Mouse (Mus musculus): ENCODE measurements around the gene Epas1.

Gene Epas1

DNA sequence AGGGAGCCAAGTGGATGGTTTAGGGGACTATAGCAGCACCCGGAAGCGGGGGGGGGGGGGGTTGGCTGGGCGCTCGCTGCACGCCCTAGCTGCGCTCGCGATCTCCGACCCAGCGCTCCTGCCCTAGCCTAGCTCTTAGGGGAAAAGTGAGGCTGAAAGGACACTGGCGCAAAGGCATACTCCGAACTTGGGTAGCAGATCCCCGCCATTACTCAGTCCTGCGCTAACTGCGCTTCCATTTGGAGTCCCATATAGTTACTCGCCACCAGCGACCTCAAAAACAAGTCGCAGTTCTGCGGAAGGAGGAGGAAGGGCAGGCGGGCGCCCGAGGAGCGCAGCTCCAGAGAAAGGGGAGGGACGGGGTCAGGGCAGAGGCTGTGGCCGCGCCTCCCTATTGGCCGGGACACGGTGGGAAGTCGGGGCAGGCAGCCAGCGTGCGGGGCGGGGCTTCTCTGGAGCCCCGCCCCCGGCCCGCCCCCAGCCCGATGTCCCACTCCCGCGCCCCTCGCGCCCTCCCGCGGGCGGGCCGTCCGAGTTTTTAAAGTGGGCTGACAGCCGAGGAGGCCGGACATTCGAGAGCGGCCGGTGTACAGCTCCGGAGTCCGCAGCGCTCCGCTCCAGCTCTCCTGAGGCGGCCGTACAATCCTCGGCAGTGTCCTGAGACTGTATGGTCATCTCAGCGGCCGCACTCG is at the start of gene Epas1:
Epas1 (plus strand) TSS at position 571 of the 692 bp plus-strand sequence.
- DNase-seq (ENCODE audit: low spot score) = peak; percentile 87

DNA sequence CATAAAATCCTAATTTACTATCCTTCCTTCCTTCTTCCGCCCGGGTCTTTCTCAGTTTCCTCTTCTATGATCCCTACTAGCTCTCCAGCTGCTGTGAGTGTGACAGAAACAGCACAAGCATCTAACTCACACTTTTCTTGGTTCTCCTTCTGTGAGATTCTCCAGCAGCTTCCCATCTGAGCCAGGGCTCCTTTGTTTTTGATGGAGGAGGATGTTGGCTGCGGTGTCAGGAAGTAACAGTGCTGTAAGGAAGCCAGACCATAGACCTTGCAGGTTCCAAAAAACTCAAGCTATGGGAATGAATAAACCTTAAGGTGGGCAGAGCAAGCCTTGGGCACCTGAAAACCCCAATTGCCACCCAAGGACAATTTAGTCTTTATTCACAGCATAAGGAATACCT is 48.3 kb upstream of the Epas1 start:
- DNase-seq (ENCODE audit: low spot score) = no peak

DNA sequence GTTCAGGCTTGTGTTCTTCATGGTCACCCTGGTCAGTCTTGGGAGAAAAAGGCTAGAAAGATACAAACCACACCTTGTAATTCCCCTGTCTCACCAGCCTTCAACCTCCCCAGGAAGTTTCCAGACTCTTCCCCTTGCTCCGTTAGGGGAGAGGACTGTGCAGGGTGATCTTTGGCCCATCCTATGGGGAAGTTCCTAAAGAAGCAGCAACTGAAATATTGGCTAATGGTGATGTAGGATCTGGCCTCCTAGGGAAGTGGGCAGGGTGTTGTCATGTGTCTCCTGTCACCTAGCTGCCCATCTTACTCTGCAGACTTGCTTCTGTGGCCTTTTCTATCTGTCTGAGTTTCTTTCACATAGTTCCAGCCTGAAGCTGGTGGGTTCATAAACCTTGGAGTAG is 47.0 kb upstream of the Epas1 start:
- no peak for DNase-seq (ENCODE audit: low spot score)

DNA sequence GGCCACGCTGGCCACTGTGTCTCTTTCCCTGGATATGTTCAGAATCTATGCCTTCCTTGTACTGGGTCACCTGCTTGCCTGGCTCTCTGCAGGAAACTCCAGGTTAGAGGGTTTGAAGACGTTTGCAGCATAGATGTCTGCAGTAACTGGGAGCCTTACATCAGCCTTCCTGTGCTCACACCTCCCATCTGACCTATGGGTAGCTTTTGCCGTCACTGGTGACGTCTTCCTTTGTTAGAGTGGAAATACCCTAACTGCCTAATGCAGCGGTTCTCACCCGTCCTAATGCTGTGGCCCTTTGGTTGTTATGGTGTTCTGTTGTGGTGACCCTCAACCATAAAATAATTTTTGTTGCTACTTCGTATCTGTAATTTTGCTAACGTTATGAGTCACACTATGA is 43.7 kb upstream of the Epas1 start:
- DNase-seq (ENCODE audit: low spot score) = no peak

DNA sequence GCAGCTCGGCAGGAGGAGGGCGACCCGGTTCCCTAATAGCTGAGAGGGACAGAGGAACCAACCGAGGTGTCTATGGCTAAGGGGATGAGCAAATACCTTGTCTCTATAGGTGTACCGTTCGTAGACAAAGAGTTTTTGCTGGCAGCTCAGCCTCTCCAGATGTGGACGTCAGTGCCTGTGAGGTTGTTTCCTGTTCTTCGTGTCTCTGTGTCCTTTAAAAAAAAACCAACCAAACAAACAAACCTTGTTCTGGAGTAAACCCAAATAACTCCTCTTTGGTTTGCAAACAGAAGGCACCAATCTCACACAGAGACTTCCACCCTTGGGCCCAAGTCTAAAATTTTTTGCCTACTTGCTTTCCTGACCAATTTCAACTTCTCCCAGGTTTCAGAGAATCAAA is 43.1 kb upstream of the Epas1 start:
- DNase-seq (ENCODE audit: low spot score) = no peak

DNA sequence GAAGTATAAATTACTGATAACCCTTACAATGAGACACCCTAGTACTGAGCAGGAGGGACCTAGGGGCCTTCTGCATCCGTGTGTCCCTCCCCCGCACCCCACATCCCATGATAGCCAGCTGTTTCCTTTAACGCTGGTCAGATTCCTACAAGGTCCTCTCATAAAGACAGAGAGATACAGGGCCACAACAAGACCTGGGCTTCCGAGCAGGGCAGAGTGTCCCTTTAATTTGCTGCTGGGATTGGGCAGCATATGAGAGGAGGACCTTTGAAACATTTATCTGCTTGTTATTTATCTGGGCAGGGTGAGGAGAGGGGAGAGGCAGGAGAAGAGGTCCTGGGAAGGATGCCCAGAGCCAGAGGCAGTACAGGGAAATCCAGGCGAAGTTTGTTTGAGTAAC is 41.6 kb upstream of the Epas1 start:
- peak; percentile 23 for DNase-seq (ENCODE audit: low spot score)

DNA sequence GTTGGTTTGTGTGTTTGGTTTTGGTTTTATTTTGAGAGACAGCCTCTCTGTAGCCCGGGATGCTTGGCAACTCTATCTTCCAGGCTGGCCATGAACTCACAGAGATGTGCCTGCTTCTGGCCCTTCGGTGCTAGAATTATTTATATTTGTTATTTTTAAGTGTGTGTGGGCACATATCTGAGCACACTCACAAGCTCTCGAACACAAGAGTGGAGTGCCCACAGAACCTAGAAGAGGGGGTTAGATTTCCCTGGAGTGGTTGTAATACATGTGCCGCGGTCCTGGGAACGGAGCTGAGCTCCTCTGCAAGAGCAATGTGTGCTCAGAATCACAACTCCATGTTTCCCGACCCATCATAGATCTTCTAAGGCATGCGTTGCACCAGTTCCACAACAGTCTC is 40.9 kb upstream of the Epas1 start:
- DNase-seq (ENCODE audit: low spot score) = no peak

DNA sequence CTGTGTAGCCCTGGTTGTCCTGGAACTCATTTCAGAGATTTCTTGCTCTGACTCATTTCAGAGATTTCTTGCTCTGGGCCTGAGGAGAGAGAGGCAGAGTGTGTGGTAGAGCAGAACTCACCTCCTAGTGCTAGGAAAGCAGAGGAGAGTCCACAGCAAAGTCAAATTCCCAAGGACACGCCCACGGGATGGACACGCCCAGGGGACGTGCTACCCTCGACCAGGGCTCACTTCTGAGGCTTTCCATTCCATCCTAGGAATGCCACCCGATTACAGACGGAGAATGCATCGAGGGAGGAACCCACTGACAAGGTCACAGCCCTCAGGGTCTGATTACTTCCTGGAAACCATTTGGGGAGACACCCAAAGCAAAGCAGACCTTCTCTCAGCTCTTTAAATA is 39.9 kb upstream of the Epas1 start:
- DNase-seq (ENCODE audit: low spot score) = peak; percentile 41

DNA sequence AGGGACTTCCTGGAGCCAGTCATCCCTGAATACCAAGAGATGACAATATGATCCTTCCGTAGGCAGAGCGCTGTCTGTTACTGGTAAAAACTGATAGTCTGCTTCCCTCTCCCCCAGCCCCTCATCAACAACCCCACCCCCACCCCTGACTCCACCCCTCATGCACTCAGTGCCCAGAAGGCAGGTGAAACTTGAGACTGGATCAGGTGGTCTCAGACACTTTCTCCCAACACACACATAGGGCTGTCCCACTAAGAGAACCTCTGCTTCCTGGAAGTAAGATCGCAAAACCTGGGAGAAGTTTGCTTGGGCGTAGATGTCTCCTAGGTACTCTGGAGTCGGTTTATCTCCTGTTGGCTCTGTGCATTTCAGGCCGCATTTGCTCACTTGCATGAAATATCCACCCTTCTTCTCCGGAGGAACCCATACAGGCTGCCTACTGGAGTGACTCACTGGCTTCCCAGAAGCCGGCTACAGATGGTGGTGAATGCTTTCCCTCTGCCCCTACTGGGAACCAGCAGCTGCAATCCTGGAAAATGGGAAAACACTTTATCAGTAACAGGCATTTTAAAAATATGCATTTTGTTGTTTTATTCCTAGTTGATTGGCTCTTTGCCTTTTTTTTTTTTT is 28.6 kb upstream of the Epas1 start:
- no peak for DNase-seq (ENCODE audit: low spot score)

DNA sequence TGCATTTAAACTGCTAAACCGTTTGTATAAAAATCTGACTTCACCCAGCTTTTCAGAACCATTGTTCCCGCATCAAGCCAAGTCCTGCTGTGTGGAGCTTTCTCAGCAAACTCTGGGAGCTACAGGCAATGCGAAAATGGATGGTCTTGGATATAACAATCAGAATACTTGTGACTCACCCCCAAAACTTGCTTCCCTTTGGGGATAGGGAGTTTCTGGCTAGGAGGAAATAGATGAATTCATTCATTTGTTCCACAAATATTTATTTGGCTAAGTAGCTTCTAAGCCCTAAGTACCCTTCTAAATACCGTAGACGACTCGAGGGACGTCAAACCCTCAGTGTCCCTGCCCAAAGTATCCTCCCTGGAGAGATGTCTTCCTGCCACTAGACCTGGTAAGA is 27.0 kb upstream of the Epas1 start:
- DNase-seq (ENCODE audit: low spot score) = no peak

DNA sequence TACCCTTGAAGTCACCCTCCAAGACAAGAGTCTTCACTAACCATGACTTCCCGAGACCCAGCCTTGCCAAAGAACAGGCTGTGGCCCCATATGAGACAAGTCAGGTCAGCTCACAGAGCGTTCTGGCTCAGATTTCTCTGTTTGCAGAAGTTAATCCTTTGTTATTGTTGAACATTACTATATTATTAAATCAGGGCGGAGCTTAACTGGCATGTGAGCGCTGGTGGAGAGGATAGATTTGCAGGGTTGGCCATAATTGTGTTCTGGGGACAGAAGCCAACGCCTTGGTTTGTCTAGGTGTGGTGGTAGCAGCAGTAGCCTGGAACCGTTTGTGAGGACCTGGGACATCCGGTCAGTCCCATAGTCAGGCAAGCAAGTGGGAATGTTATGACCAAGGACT is 26.5 kb upstream of the Epas1 start:
- no peak for DNase-seq (ENCODE audit: low spot score)

DNA sequence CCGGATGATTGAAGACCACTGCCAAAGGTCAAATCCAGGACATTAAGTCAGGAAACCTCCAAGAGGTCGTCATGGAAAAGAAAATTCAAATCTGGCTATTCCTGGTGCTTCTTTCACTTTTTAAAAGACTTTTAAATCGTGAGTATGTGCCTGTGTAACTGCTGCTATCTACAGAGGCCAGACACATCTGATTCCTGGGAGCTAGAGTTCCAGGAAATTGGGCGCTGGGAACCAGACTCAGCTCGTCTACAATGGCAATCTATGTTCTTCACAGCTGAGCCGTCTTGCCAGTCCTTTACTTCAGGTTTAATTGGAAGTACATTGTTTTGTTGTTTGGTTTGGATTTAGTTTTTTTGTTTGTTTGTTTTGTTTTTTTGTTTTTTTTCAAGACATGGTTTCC is 22.2 kb upstream of the Epas1 start:
- DNase-seq (ENCODE audit: low spot score) = no peak

DNA sequence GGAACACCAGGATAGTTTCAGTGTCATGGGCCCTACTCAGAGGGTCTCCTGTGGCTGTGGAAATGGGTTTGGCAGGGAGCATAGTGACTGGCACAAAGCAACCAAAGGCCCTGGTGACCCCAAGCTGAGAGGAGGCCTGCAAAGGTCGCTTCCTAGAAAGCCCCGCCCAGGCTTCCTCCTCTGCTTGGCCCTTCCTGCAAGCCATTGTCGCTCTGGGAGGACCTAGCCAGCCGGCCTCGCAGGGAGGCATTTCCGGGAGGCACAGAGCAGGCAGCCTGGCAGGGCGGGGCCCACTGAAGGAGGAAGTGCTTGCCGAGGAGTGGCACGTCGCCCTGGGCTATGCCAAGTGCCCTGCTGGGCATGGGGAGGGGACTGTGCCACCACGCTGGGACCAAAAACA is 21.5 kb upstream of the Epas1 start:
- peak; percentile 76 for DNase-seq (ENCODE audit: low spot score)

DNA sequence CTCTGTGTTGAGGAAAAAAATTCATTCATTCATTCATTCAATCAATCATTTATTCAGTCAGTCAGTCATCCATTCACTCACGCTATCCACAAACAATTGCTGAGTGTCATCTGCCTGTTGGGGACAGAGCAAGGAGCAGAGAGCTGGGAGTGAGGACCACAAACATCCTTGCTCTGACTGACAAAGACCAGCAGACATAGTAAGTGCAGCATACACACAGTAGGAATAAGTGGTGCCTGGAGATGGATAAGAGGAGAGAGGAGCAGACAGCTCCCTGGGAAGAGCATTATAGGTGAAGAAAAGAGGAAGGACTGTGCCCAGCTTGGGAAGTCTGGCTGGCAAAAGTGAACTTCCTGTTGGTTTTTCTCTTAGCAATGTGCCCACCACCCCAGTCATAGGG is 21.0 kb upstream of the Epas1 start:
- DNase-seq (ENCODE audit: low spot score) = no peak

DNA sequence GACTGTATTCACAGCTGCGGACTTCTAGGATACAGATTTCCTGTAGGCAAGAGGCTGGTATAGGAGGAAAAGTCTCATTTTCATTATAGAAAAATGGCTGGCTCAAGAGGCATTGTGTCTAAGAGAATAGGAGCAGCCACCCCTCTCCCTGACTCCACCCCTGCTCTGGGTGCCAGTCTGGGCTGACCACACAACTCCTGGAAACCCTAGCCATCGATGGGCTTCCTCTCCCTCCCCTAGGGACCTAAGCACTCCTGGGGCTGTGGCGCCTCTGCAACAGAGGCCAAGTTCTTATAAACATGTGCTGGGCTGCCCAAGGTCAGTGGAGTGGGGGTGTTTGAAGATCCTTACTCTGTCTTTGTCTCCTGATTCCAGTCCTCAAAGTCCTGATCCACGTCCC is 19.9 kb upstream of the Epas1 start:
- DNase-seq (ENCODE audit: low spot score) = peak; percentile 15

DNA sequence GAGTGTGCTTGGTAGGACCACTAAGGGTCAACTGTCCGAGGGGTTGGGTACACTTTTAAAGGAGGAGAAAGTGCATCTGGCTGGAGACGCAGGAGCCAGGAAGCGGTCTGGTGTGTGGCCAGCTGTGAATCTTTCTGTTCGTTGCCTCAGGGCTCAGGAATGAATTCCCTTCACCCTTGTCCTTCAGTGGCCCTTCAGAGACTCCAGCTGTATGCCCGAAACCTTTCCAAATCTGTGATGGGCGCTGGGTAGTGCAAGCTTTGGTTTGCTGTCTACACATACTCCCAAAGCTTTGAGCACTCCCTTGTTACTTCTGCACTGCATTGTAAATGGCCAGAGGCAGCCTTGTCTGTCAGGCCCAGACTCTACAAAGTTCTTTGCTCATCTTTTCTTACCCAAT is 15.0 kb upstream of the Epas1 start:
- no peak for DNase-seq (ENCODE audit: low spot score)

DNA sequence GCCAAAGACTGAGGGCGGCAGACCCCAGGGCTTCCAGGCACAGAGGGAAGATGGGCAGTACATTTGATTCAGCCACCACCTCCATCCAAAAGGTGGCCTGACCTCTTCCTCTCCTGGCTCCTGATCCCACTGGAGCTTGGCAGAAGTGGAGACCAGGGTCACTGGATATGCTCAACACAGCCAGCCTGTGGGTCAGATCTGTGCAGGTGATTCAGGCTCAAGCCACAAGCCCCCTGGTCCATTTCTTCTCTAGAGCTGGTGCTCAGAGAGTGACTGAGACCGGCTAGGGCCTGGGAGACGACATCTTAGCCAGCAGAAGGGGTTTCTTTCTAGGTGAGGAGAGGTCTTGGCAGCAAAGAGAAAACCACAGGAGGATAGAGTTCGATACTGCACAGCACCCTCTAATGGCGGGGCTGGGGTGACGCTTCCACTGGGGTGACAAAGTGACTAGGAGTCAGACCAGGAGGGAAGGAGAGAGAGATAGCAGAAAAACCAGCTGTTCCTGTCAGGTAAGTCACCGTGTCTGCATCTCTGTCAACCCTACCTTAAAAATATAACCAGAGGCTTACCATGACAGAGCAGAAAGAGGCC is 10.1 kb upstream of the Epas1 start:
- DNase-seq (ENCODE audit: low spot score) = no peak

DNA sequence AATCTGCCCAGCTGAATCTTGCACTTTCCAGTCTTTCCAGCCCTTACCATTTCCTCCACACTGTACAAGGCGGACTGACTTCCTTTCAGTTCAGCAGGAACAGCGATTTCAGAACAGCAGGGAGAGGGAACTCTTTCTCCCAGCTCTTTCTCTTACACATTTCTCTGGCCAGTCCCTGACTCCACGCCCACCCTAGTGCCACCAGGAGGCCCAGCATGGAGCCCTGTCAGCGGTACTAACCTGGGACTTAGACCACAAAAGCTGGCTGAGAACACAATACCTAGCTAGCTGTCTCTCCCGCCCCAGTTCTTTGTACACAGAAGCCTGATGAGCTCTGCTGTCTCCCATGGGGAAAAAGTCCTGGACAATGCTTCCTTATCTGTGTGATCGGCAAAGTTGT is 8.6 kb upstream of the Epas1 start:
- no peak for DNase-seq (ENCODE audit: low spot score)

DNA sequence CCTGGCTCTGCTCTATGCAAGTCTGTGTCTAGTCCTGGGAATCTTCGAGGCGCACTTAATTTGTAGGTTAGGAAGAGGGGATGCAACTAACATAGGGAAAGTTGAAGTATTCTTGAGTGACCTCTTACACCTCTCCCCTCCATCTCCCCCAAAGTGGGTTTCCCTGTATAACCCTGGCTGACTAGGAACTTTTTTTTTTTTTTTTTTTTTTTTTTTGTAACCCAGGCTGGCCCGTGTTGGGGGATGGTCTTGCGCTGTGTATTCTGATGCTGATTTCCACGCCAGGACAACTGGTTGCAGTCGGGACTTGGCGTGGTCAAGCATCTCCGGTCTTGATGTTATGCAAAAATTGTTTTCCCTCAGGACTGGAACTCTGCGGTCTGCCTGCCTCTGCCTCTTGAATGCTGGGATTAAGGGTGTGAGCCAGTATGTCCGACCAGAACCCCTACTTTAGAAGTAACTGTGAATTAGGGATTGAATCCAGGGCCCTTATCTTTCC is 2.1 kb upstream of the Epas1 start:
- DNase-seq (ENCODE audit: low spot score) = no peak

DNA sequence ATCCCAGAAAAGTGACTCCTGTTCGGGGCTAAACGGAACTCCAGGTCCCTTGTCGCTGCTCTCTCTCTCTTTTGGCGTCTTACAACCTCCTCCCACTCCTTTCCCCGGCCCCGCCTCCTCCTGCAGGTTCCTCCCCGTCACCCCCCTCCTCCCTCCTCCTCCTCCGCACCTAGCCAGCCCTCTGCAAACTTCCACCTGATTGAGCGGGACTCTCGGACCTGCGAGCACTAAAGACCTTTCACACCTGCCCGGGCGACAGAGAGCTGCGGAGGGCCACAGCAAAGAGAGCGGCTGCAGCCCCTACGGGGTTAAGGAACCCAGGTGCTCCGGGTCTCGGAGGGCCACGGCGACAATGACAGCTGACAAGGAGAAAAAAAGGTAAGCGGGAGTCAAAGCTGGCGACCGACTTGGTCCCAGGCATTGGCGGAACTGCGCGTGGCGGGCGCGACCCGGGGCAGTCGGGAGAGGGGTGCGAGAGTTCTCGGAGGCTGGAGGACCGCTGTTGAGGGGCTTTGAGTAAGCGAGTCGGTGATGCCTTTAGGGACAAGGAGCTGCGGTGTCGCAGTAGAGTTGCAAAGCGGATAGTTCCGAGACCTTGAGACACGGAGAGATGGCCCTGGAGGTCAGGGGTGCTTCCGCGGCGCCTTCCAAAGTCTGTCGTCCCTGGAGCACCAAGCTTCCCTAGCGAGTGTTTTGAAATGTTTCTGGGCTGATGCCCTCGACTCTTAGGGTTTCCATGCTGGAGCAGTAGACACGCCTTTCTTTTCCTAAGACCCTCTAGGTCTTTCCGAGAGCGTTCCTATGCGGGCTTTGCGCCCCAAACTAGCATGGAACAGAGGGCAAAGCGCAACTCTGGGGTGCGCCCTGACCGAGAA is 668 bp downstream of the Epas1 start:
- peak; percentile 71 for DNase-seq (ENCODE audit: low spot score)

DNA sequence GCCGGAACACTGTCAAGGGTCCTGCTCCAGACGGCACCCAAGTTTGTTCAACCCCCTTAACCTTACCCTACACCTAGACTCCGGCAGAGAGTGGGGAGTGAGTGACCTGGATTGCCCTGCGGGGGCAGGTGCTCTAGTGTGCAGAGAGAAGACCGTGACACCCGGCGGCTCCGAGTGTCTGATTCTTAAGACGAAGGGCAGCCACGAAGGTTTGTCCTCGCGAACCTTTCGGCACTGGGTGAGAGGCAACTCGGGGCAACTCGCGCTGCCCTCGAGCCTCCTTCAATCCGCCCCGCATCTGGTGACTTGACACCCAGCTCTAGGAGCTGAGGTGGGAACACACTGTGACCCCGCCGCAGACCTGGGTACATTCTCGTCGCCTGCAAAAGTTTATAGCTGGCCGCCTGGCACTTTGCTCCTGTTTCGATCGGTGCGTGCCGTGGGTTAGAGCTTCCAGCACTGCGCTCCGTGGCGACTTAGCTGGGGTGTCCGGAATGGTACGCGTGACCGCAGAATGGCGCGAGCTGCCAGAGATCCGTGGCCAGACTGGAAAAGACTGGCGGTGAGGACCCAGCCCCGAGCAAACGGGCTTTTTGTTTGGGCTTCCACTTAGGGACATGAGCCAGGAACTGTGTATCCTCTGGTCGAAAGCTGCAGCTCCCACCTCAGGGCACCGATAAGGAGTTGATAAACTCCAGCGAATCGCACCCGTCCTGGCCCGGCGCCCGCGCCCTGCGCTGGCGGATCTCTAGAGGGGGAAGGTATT is 1.5 kb downstream of the Epas1 start:
- peak; percentile 72 for DNase-seq (ENCODE audit: low spot score)
